Mouse (Mus musculus) testis, adult 2 months (tissue): ENCODE results near the gene Opalin.

Source experiments
- CTCF ChIP-seq: fragments of 200-500 bp; IDR thresholded peaks from 2 replicates; pipeline ENCODE4 v1.5.1; 2012; ENCODE audit warnings: low read depth, mild to moderate bottlenecking, inconsistent platforms, low read length, moderate library complexity; ENCODE audit not compliant: control insufficient read depth, insufficient read depth, insufficient replicate concordance
- POLR2A ChIP-seq: fragments of 200-500 bp; IDR thresholded peaks from 2 replicates; pipeline ENCODE4 v1.6.1; 2012; ENCODE audit warnings: low read depth, mild to moderate bottlenecking, inconsistent platforms, low read length, moderate library complexity; ENCODE audit not compliant: control insufficient read depth

DNA sequence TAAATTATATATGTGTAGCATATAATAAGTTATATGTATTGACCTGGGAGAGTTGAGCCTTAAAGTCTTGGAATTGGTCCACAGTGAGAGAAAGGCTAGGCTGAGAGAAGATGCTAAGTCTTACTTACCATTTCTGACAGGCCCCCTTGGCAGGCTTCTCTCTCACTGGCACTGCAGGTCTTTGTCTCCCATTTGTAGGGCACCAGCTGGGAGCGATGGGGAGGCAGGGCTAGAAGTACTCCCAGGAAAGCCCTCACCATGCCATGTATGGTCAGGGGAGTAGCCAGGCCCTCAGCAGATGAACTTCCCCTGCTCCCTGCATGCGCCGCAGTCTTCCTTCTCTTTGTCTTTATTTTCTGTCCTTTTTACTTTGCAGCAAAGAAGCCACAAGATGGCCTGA lies at the start of gene Opalin:
- TF ChIP-seq CTCF (no peak), POLR2A (no peak)
